Mouse (Mus musculus) E14TG2a.4 (cell line): ENCODE measurements at regions not wholly inside any gene's neighbourhood (a gene's known extent, or its start where the extent isn't known, plus 50 kb on each side); places are given as distances from the start of the nearest gene placed in this dataset.

Experiments
- H3K27me3 ChIP-seq: 2 replicates; pipeline ENCODE4 v1.6.1; 2014; ENCODE audit warnings: low read length, control low read depth; ENCODE audit not compliant: insufficient read depth
- H3K36me3 ChIP-seq: 2 replicates; pipeline ENCODE4 v1.6.1; 2014; ENCODE audit warnings: low read length, control low read depth; ENCODE audit not compliant: insufficient read depth
- H3K4me1 ChIP-seq: replicated peaks from 2 replicates; pipeline ENCODE4 v1.6.1; 2014; ENCODE audit warnings: low read depth, low read length, control low read depth
- H3K4me3 ChIP-seq: replicated peaks from 2 replicates; pipeline ENCODE4 v1.5.1; 2014; ENCODE audit warnings: mild to moderate bottlenecking, low read length
- H3K9me3 ChIP-seq: 2 replicates; pipeline ENCODE4 v1.6.1; 2014; ENCODE audit warnings: low read length, control low read depth
- CTCF ChIP-seq: conservative IDR thresholded peaks from 2 replicates; pipeline ENCODE4 v1.5.1; 2014; ENCODE audit warnings: low read length
- NANOG ChIP-seq: IDR thresholded peaks from 2 replicates; pipeline ENCODE4 v1.6.1; 2014; ENCODE audit warnings: borderline replicate concordance, low read length, mixed read lengths
- POU5F1 ChIP-seq: IDR thresholded peaks from 2 replicates; pipeline ENCODE4 v1.6.1; 2014; ENCODE audit warnings: low read length, borderline replicate concordance

DNA sequence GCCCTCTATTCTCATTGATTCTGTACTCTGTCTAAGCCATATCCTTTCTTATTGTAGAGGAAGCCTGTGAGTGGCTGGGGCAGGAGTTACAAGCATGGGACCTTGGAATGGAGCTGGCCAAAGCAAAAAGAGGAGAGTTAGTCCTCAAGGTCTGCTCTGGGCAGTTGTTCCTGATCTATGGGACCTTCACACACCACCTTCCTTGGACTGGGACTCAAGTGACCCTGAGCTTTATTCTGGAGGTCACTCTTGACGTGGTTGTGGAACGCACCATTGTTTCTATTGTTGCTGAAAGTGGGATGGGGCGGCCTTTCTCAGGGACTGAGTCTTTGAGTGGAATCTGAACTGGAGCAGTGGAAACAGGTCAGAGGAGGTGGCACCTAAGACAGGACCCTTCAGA is 291.0 kb downstream of the Gm49356 start:
- Histone ChIP-seq H3K36me3 (no peaks in the 10 kb centered on the region), H3K4me3 (no peak overlapping the region), H3K9me3 (peaks cover 5% of the 10 kb centered on the region), H3K4me1 (0 out of 2 replicates have a peak, but pooled peaks cover 3% of the 10 kb centered on the region), H3K27me3 (peaks cover 27% of the 10 kb centered on the region)
- TF ChIP-seq CTCF (no peak), NANOG (no peak), POU5F1 (no peak)

DNA sequence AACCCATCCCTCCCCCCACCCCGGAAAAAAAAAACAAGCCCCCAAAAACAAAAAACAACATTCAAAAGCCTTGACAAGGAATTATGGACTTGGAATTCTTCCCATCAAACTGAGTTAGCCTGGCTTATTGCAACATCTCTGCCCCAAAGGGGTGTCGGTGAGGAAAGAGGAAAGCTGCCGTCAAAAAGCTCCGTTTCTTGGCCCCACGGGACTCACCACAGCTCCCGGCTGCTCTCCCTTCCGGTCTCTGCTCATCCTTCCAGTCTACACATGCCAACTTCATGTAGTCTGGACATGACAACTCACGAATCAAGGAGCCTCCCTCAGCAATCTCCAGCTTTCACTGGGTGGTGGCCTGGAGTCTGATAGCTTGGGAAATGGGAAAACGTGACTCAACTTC is 295.4 kb downstream of the Gm49356 start:
- Histone ChIP-seq H3K36me3 (no peaks in the 10 kb centered on the region), H3K4me1 (peaks cover 18% of the 10 kb centered on the region), H3K9me3 (peaks cover 5% of the 10 kb centered on the region), H3K27me3 (peaks cover 30% of the 10 kb centered on the region), H3K4me3 (no peak overlapping the region)
- no peak for TF ChIP-seq POU5F1
- TF ChIP-seq CTCF = no peak
- TF ChIP-seq NANOG = no peak

DNA sequence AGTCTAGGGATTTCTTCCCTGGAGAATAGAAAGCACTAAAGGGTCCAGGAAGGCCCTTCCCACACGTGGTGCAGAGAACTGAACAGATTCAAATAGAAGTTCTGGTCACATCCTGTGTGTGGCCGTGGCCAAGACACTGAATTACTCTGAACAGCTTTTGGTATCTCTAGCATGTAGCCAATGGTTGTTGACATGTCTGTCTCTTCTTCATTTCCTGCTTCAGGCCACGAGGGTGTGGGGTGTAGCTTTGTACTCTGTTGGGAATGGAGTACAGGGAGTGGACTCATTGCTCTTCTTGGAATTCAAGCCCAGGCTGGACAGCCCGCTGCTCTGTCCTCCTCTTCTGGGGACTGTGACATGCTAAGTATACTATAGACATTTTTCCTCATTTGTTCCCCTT is 298.5 kb downstream of the Gm49356 start:
- H3K4me1 ChIP-seq = peaks cover 19% of the 10 kb centered on the region
- H3K4me3 ChIP-seq = no peak overlapping the region
- no peak for TF ChIP-seq CTCF
- TF ChIP-seq POU5F1 = no peak
- no peak for TF ChIP-seq NANOG
- no peaks in the 10 kb centered on the region for H3K36me3 ChIP-seq
- H3K27me3 ChIP-seq = peaks cover 18% of the 10 kb centered on the region
- H3K9me3 ChIP-seq = no peaks in the 10 kb centered on the region

DNA sequence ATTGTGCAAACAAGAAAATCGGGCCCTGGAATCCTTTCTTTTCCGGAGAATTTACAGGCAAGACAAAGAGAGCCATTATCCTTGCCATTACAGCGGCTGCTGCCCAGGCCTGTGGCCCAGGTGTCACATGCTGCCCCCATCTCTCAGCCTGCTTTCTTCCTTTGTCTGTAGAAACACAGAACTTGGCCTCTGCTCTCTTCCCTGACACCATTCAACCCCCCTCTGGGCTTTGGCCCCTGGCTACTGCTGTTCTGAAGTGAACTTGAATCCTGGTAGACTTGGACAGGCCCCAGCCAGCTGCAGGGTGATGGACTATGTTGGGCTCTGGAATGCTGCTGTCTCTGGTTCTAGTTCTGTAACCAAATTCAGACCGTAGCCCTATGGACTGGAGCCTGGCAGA is 299.3 kb downstream of the Gm49356 start:
- H3K27me3 ChIP-seq = peaks cover 10% of the 10 kb centered on the region
- H3K9me3 ChIP-seq = no peaks in the 10 kb centered on the region
- no peaks in the 10 kb centered on the region for H3K36me3 ChIP-seq
- H3K4me3 ChIP-seq = no peak overlapping the region
- H3K4me1 ChIP-seq = peaks cover 19% of the 10 kb centered on the region
- TF ChIP-seq CTCF (no peak), NANOG (peak; percentile 67; the same call in 1 of the 2 replicates), POU5F1 (no peak)

DNA sequence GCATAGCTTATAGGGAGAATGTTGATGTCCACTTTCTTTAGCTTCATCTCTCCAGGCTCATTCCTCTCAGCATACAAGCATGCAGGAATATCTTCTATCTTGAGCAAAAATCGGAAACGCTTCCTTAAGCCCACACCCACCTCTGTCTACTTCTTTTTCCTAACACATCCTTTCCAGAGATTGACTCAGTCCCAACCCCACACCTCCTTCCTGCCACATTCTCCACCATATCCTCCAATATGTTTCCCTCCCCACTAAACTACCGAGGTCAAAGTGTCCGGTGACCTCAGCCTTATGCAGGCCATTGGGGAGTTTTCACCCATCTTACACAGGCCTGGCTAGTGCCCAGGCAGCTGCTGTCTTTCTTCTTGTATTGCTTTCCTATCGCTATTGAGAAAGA is 301.4 kb downstream of the Gm49356 start:
- no peak for TF ChIP-seq NANOG
- TF ChIP-seq POU5F1 = no peak
- TF ChIP-seq CTCF = no peak
- H3K9me3 ChIP-seq = no peaks in the 10 kb centered on the region
- peaks cover 10% of the 10 kb centered on the region; the same call in 1 of the 2 replicates for H3K27me3 ChIP-seq
- H3K4me1 ChIP-seq = peaks cover 26% of the 10 kb centered on the region
- no peaks in the 10 kb centered on the region for H3K36me3 ChIP-seq
- no peak overlapping the region for H3K4me3 ChIP-seq

DNA sequence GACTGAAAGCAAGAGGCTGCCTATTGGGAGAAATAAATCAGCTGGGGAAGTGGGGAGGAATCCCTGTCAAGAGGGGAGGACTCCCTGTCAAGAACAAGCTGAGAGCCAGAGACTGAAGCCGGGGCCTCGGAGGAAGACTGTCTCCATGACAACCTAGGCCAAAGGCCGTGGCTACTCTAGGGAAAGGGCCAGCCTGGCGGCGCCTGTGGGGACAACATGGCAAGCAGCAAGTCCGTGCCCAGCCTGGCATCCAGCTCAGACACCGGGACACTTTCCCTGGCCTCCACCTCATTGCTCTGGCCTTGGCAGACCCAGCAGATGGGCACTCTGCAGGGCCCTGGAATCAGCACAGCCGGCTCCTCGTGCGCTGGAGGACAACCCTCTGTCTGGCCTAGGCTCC is 305.3 kb downstream of the Gm49356 start:
- Histone ChIP-seq H3K27me3 (peaks cover 7% of the 10 kb centered on the region; the same call in 1 of the 2 replicates), H3K4me3 (no peak overlapping the region), H3K9me3 (no peaks in the 10 kb centered on the region), H3K4me1 (peaks cover 22% of the 10 kb centered on the region), H3K36me3 (no peaks in the 10 kb centered on the region)
- TF ChIP-seq CTCF = no peak

DNA sequence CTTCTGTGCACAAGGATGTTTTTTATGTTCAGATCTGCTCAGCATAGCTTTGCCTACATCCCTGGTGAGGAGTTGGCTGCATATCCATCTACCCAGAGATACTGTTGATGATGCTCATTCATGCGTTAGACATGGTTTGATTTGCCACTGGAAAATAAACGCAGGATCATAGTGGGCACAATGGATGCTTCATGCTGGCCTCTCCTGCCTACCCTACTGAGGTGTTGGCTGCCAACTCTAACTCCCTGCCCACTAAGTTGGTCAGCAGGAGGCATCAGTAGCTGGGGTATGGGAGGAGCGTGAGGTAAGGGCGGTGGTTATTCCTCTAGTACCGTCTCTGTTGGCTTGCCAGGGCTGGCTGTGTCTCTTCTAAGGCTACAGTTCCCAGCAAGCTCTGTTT is 307.3 kb downstream of the Gm49356 start:
- peaks cover 9% of the 10 kb centered on the region; the same call in 1 of the 2 replicates for H3K27me3 ChIP-seq
- H3K9me3 ChIP-seq = no peaks in the 10 kb centered on the region
- H3K36me3 ChIP-seq = no peaks in the 10 kb centered on the region
- H3K4me1 ChIP-seq = peaks cover 20% of the 10 kb centered on the region
- TF ChIP-seq POU5F1 = no peak
- TF ChIP-seq CTCF = no peak
- no peak for TF ChIP-seq NANOG
- H3K4me3 ChIP-seq = no peak overlapping the region

DNA sequence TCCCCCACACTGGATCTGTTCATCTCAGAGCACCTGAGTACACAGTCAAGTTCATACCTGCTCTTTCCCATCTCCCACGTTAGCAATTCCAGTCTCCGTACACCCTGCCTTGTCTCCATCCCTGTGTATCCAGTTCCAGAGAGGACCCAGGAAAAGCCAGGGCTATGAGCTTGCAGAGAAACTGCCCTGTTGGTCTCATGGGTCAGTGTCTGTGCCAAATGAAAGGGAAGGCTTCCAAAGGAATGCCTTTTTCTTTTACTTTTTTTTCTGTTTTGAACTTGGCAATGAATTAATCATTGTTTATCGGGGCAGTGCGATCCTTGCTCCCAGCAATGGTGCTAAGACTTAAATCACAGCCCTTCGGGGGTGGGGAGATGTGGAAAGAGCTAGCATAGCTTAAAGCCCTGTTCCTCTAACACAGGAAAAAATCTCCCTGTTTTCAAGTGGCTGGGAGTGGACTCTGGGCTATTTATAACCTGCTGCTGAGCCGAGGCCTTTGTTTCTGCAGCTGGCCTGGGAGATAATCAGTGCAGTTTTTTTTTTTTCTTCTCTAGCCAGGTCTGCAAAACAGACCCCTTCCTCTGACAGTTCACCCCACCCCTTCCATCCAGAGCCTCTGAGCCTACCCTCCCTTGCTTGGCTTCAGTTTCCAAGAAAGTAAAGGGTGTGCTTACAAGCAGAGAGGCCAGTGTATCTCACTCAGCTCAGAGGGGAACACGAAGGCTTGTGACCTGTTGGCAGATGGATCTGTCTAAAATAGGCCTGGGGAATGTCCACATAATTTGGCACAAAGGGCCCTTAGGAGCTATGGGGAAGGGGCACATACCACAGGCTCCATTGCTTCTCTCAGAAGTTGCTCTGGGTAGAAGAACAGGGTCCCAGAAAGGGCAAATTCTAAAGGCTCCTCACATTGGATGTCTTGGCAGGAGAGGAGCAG is 308.6 kb downstream of the Gm49356 start:
- Histone ChIP-seq H3K9me3 (no peaks in the 10 kb centered on the region), H3K36me3 (no peaks in the 10 kb centered on the region), H3K4me1 (peaks cover 32% of the 10 kb centered on the region), H3K4me3 (no peak overlapping the region), H3K27me3 (peaks cover 23% of the 10 kb centered on the region)
- TF ChIP-seq NANOG (no peak), CTCF (no peak), POU5F1 (no peak)

DNA sequence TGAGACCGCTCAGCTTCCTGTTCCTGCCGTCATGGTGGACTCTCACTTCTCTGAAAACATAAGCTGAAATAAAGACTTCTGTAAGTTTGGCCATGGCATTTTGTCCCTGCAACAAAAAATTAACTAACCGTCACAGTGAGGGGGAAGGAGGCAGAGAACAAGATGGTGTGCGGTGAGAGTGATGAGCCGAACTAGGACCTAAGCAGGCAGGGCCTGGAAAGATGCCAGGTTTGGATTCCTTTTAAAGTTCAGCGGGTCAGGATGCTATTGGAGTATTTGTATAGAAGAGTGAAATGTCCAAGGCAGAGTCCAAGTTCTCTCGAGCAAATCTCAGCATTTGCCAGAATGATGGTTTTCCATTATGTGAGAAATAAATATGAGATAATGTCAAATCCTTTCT is 312.3 kb downstream of the Gm49356 start:
- no peaks in the 10 kb centered on the region for H3K36me3 ChIP-seq
- TF ChIP-seq NANOG (no peak), POU5F1 (no peak), CTCF (no peak)
- H3K4me3 ChIP-seq = no peak overlapping the region
- H3K27me3 ChIP-seq = peaks cover 22% of the 10 kb centered on the region
- peaks cover 38% of the 10 kb centered on the region for H3K4me1 ChIP-seq
- H3K9me3 ChIP-seq = no peaks in the 10 kb centered on the region
